21 mouse cellular contexts compared by ENCODE assay signal in the genomic region with DNA sequence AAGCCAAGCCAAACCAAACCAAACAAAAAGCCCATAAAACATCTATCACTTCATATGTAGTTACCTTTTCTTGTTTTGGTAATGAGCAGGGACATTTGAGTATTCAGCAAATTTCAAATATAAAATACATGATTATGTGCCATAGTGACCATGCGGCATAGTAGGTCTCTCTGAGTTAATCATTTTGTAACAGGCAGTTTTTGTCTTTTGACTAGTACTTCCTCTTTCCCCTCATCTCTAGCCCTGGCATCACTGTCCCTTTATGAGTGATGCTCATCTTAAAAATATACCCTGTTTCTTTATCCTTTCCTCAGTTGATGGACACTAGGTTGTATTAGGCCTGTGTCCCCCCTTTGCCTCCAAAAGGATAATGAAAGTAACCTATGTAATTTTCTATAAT.
"Had no signal": no experiment of that assay in that cellular context is flagged by ENCODE, and none has a peak within 500 bp of the region (broad histone marks: within the 10 kb centered on the region; RNA-seq: fewer than 3 reads in every experiment).

No protein-coding gene starts in this region.

- H3K27me3 ChIP-seq: liver, embryonic 15.5 days; lung, embryonic 15.5 days; midbrain, embryonic 12.5 days; neural tube, embryonic 13.5 days; neural tube, embryonic 15.5 days; stomach, embryonic 15.5 days had no signal

- DNase-seq: liver, postnatal 0 days; lung, adult 2 months; lung, postnatal 14 days; midbrain, embryonic 14.5 days; retina, postnatal 1 day; right cerebral cortex, adult 18-20 months; right cerebral cortex, postnatal 25 days; right cerebral cortex, postnatal 4 days; spleen, adult 18-20 months; thymus, adult 2 months; thymus, postnatal 25 days had no signal

- H3K9ac ChIP-seq: liver, embryonic 15.5 days; liver, postnatal 0 days; lung, embryonic 15.5 days; midbrain, embryonic 12.5 days; neural tube, embryonic 13.5 days; neural tube, embryonic 15.5 days; stomach, embryonic 15.5 days had no signal

- H3K27ac ChIP-seq: liver, embryonic 15.5 days; lung, embryonic 15.5 days; macrophage; midbrain, embryonic 10.5 days; midbrain, embryonic 12.5 days; neural tube, embryonic 13.5 days; neural tube, embryonic 15.5 days; stomach, embryonic 15.5 days; stomach, postnatal 0 days had no signal

- H3K36me3 ChIP-seq: lung, embryonic 15.5 days; midbrain, embryonic 12.5 days; neural tube, embryonic 13.5 days; neural tube, embryonic 15.5 days; stomach, embryonic 15.5 days had no signal

- H3K9me3 ChIP-seq: liver, embryonic 15.5 days; lung, embryonic 15.5 days; midbrain, embryonic 10.5 days; midbrain, embryonic 12.5 days; neural tube, embryonic 13.5 days; neural tube, embryonic 15.5 days; stomach, embryonic 15.5 days had no signal

- H3K4me3 ChIP-seq: liver, embryonic 15.5 days; lung, embryonic 15.5 days; midbrain, embryonic 10.5 days; midbrain, embryonic 12.5 days; myocyte; neural tube, embryonic 13.5 days; neural tube, embryonic 15.5 days; stomach, embryonic 15.5 days had no signal
